Mouse (Mus musculus) C2C12 (cell line): ENCODE data around the gene Ccdc117. TPM values are rescaled to one million over a fixed set of nuclear protein-coding genes. Genes with fewer than 3 reads are reported as not detected.

Experiments used
- H3K27me3 ChIP-seq: one replicate; pipeline ENCODE4 v1.6.1; 2011; ENCODE audit not compliant: control insufficient read depth, insufficient read depth, insufficient read length
- H3K36me3 ChIP-seq: one replicate; pipeline ENCODE4 v1.6.1; 2011; ENCODE audit not compliant: control insufficient read depth, insufficient read depth
- H3K4me3 ChIP-seq: one replicate; pipeline ENCODE4 v1.5.1; 2011; ENCODE audit warnings: mild to moderate bottlenecking, control low read depth; ENCODE audit not compliant: poor library complexity, insufficient read depth, severe bottlenecking
- H3K79me2 ChIP-seq: one replicate; pipeline ENCODE4 v1.6.1; 2011; ENCODE audit not compliant: control insufficient read depth, insufficient read depth
- H3K79me3 ChIP-seq: one replicate; pipeline ENCODE4 v1.6.1; 2011; ENCODE audit warnings: low read depth, control low read depth
- H3ac ChIP-seq: one replicate; pipeline ENCODE3; 2011; ENCODE audit warnings: low read depth; ENCODE audit not compliant: control insufficient read depth, insufficient read length
- CEBPB ChIP-seq: IDR thresholded peaks from one replicate; pipeline ENCODE4 v1.6.1; 2011; ENCODE audit warnings: low read depth, mild to moderate bottlenecking, control low read depth, moderate library complexity
- CTCF ChIP-seq: IDR thresholded peaks from one replicate; pipeline ENCODE4 v1.5.1; 2011; ENCODE audit not compliant: control insufficient read depth, insufficient read depth, insufficient read length
- FOSL1 ChIP-seq: IDR thresholded peaks from one replicate; pipeline ENCODE4 v1.8.0; 2011; ENCODE audit warnings: mild to moderate bottlenecking, low read length; ENCODE audit not compliant: poor library complexity, insufficient read depth, severe bottlenecking
- MAX ChIP-seq: IDR thresholded peaks from one replicate; pipeline ENCODE4 v1.6.1; 2011; ENCODE audit warnings: mild to moderate bottlenecking, control low read depth
- MYOD1 ChIP-seq: IDR thresholded peaks from one replicate; pipeline ENCODE4 v1.6.1; 2011; ENCODE audit warnings: low read depth; ENCODE audit not compliant: control insufficient read depth, insufficient read length
- MYOG ChIP-seq: IDR thresholded peaks from one replicate; pipeline ENCODE4 v1.6.1; 2011; ENCODE audit not compliant: control insufficient read depth, insufficient read length; ENCODE audit errors: extremely low read depth
- USF1 ChIP-seq: IDR thresholded peaks from one replicate; pipeline ENCODE4 v1.6.1; 2011; ENCODE audit warnings: low read depth, mild to moderate bottlenecking, control low read depth, moderate library complexity
- polyA plus RNA-seq: library from polyadenylated mRNA; unstranded; fragments of >200 nt; fragmentation: generic; extraction: Trizol; gene quantifications from one replicate; pipeline ENCODE4 v1.2.1, GENCODE M21; 2012; ENCODE audit warnings: missing spikeins

The Ccdc117 gene
- polyA plus RNA-seq, 1 experiment = 7.7 TPM

DNA sequence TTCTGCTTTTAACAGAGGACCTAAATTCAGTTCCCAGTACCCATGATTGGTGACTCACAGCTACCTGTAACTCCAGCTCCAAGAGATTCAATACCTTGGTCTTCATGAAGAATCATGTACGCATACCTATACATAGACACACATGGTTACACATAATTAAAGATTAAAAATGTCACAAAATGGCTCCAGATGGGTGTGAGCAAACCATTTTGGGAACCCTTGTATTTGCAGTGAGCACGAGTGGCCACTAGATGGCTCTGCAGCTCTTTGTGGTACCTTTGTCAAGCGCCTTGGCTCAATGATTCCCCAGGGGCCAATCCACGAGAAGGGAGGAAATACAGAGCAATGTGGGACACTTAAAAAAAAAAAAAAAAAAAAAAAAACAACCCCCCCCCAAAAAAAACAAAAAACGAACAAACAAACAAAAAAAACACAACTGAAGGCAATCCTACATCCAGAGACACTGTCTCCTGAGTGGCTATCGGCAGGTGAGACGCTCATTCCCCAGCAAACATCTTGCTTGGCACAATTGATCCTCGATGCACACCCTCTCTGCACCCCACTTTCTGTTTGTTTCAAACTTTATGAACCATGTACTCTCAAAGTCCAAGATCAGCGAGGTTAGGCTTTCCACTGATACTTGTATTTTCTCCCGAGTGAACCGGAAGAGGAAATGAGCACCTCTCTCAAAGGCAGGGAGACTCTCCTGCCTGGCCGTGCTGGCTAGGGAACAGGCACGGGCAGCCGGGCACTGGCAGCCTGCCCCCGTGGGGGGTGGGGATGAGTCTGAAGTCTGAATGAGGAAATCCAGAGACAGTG is 56.6 kb downstream of the Ccdc117 start:
- Histone ChIP-seq H3K36me3 (no peaks in the 10 kb centered on the region), H3K4me3 (peak overlapping the region; percentile 11), H3K79me3 (no peaks in the 10 kb centered on the region), H3K27me3 (no peaks in the 10 kb centered on the region), H3K79me2 (no peaks in the 10 kb centered on the region), H3ac (no peak overlapping the region)
- no peak for TF ChIP-seq MAX
- TF ChIP-seq CTCF = peak; percentile 67
- TF ChIP-seq FOSL1 = no peak
- no peak for TF ChIP-seq CEBPB
- TF ChIP-seq MYOD1 = no peak

DNA sequence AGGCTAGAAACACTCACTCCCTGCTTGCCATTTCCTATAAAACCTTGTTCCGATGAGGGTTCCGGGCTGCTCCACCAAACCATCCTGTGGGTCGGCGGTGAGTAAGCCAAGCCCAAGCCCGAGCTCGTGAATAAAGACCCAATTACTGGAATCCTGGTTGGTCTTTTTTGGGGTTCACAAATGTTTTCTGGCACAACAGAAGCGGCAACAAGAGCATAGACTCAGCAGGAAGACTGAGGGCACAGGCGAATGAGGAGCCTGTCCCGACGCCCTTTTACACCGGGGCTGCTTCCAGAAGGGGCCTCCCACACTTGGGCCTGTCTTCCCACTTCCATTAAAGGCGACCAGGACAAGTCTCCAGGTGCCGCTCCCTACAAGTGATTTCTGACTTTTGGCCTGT is 59.4 kb downstream of the Ccdc117 start:
- no peaks in the 10 kb centered on the region for H3K36me3 ChIP-seq
- no peak overlapping the region for H3ac ChIP-seq
- no peaks in the 10 kb centered on the region for H3K79me3 ChIP-seq
- no peak for TF ChIP-seq CTCF
- TF ChIP-seq FOSL1 = no peak
- no peak for TF ChIP-seq CEBPB
- TF ChIP-seq USF1 = no peak
- TF ChIP-seq MAX = no peak
- no peak for TF ChIP-seq MYOD1
- TF ChIP-seq MYOG = no peak
- no peaks in the 10 kb centered on the region for H3K27me3 ChIP-seq
- H3K4me3 ChIP-seq = no peak overlapping the region
- no peaks in the 10 kb centered on the region for H3K79me2 ChIP-seq

Other genes with a start within 250 kb of the Ccdc117 start
- gene Znrf3, start 97.3 kb downstream of the Ccdc117 start, polyA plus RNA-seq = 4.0 TPM
- gene Xbp1, start 21.5 kb downstream of the Ccdc117 start, polyA plus RNA-seq = 62.4 TPM
- gene Ankrd36, start 27.5 kb upstream of the Ccdc117 start, polyA plus RNA-seq = not detected
- gene Mrps24, start 173.5 kb upstream of the Ccdc117 start, polyA plus RNA-seq = 150 TPM
- gene Urgcp, start 220.2 kb upstream of the Ccdc117 start, polyA plus RNA-seq = 22.3 TPM
- 91.3 TPM for gene Dbnl, start 246.3 kb upstream of the Ccdc117 start, polyA plus RNA-seq